Mouse (Mus musculus): Measurements from ENCODE around the gene Iqschfp.

- TF ChIP-seq EP300 (IDR thresholded peaks at IDR 0.05) (no peak), CTCF (IDR thresholded peaks at IDR 0.05) (no peak)
Measured at GRCm38 (mm10) chr3:68506769-68507318, 614.8 kb downstream of the Iqschfp start.

Data from lung, postnatal 0 days (tissue).